Mouse (Mus musculus) fat pad, adult 2 months (tissue): ENCODE data around the gene Slc24a3.

Experiments used
- DNase-seq: peaks from one replicate; pipeline ENCODE4 v3.0.0-alpha.2; 2011; ENCODE audit warnings: low read depth, low spot score; ENCODE audit errors: extremely low read depth

Gene Slc24a3

DNA sequence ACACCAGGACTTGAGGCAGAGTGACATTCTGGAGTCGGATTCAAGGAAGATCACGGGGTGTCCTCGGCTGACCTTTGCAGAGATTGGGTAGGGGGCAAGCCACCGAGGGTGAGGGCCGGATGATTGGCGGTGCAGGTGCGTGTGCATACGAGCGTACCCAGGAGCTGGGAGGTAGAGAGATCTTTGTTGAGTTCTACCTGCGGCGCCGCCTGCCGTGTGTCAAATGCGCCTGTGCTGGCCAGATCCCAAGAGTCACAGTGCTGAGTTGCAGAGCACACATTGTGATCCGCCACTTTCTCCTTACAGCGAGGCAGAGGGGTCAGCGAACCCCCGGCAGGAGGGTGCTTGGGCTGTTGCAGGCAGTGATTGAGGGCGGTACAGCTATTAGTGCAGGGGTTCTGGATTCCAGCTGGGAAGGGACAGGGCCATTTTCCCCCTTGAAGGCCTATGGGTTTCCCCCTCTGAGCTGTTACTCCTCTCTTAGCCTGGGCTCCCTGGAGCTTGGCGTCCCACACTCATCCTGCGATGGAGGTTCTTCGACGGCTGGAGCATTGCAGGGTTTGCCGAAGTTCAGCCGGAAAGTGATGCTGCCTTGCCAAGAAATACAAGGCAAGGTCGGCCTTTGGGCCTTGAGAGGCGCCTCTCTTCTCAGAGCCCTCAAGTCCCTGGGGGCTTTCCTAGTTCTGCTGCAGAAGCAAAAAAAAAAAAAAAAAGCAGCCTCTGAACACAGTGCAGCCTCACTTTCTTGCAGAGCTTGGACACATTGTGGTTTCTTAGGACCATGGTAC lies 508.4 kb downstream of the Slc24a3 start:
- no peak for DNase-seq

DNA sequence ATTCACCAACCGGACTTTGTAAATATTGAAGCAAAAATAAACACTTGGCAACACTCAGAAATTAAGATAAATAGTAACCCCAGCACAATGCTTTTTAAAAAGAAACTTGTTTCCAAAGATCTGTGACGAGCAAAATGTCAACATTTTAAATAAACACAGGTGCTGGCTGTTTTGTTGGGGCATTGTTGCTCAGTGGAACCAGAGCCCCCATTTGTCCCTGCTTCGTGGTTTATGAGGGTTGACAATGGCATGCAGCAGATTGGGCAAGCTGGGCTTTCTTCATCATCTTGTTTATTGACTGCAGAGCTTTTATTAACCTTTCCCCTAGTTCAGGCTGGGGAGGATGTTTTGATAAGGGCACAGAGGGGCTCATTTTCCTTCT lies 509.0 kb downstream of the Slc24a3 start:
- DNase-seq = no peak

DNA sequence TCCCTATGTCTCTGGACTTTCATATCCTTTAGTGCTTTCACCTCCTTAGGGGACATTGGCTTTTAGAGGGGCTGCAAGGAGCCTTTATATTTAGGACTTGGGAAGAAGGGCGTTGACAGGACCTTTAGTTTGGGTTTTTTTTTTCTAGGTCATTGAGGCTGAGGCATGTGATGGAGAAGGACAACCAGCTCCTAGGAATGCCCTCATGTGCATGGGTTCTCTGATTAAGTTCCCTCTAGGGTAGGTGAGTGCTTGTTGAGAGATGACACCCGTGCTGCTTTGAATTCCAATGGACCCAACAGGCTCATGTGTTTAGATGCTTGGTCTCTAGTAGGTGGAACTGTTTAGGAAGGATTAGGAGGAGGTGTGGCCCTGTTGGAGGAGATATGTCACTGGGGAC lies 509.4 kb downstream of the Slc24a3 start:
- no peak for DNase-seq

DNA sequence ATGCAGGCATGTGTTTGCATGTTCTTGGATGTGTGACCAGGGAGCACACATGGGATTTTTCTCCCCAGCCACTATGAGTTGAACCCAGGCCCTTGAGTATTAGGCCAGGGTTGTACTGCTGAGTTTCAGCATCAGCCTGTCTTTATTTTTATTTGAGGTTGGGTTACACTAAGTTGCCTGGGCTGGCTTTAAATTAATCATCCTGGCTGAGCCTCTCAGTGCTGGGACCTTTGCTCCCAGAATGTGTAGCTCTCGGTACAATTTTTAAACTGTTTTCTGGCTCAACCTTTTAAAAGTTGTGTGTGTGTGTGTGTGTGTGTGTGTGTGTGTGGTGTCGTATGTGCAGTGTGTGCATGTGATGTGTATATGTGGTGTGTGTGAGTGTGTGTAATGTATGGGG lies 512.6 kb downstream of the Slc24a3 start:
- DNase-seq = no peak

DNA sequence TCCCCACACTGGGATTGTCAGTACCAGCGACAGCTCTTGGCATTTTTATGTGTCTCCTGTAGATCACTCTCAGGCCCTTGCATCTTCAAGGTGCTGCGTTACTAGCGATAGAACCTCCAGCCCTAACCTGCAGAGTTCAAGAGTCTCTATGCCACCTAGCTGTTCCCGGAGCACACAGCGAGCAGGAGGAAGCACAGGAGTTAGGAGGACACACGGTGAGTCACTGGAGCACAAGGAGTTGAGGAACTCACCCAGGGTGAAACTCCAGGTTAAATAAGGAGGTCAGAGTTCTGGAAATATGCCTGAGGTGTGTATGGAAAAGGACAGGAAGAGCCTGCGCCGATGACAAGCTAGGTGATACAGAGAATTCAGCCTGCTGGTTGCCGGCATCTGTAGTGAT lies 513.2 kb downstream of the Slc24a3 start:
- DNase-seq = no peak

DNA sequence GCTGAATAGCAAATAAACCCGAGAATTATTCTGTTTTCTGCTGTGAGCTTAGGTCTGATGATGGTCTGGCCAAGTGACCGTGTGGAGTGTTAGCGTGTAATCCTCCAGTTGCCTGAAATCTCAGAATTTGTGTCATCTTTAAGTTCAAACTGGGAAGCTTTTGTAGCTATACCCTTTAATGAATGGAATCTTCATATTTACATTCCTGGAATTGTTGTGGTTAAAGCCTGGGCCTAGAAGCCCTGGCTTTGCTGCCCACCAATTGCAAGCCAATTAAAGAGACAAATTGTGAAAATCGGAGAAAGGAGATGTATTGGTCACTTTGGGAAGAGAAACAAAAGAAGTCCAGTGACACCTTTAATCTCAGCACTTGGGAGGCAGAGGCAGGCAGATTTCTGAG lies 514.1 kb downstream of the Slc24a3 start:
- DNase-seq = no peak

DNA sequence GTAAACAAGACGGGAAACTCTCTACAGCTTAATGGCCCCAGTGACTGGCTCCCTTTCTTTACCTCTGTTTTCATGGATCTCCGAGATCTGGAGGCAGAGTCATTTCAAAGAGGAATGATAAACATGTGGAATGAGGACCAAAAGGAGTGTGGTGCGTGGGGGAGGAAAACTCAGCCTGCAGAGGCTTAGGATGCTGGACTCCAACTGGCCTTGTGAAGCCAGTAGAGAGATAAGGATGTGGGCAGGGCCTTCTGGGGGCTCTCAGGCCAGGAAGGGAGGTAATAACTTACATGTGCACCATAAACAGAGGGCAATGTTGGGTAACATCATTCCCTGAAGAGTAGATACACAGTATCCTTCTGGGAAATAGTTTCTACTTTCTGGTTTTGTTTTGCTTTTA lies 515.4 kb downstream of the Slc24a3 start:
- no peak for DNase-seq

DNA sequence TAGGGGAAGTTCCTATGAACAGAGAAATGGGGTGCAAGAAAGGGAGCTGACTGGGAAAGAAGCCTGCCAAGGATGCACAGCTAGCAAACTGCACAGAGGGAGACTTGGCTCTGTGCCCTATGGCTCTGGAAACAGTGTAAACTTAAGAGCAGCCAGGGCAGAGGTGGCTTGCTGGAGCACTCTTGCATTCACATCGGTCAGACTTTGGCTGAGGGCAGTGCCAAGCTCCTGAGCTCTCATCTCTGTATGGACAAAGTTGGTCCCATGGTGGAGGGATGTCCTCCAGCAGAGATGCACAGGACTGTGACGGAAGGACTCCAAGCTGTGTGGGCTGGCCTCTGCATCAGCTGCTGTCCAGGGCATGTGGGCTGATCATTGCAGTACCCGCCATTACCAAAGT lies 516.0 kb downstream of the Slc24a3 start:
- DNase-seq = no peak

DNA sequence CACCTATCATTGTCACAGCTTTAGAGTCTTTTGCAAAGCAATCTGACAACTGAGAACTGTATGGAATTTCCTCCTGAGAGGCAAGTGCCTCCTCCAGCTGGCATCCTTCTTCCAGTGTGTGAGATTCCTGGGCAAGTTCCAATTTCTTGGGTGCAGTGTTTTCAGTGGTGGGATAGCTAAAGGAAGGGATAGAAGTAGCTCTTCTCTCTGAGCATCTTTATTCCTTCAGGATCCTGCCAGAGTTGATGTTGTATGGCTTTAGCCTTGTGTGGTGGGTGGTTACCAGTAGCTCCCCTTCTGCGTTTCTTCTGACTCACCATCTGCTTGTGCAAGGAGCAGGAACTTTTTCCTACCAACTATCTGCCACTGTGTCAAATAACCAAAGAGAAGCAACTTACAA lies 516.6 kb downstream of the Slc24a3 start:
- no peak for DNase-seq

DNA sequence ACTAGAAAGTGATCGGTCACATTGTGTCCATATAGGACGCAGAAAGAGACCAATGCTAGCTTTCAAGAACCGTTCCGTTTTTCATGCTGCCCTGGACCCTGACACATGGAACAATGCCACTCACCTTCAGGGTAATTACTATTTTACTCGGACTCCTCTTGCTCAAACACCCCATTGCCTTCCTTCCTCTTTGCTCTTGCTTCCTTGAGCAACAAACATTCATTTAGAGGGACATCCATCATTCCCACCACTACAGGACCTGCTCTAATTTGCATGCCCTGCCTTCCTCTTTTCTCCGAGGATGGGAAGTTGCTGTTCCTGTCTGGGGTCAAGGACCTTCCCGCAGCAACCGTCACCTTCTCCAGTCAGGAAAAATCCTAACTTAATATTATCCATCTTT lies 517.3 kb downstream of the Slc24a3 start:
- no peak for DNase-seq

DNA sequence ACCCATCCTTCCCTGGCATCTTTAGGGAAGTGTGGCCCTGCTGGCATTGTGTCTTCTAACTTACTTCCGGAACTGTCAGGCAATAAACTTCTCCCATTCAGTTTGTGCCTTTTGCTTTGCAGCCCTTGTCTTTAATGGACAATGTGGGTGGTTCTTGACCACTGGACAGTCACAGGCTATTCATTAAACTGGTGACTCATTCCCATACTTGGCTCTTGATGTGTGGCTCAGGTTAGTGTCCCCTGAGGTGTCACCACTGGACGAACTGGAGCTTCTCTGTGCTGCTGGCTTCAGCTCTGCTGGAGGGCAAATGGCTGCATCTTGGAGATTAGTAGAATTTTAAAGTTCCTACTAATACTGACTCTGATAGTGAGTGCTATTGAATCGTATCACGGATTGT lies 518.5 kb downstream of the Slc24a3 start:
- no peak for DNase-seq

DNA sequence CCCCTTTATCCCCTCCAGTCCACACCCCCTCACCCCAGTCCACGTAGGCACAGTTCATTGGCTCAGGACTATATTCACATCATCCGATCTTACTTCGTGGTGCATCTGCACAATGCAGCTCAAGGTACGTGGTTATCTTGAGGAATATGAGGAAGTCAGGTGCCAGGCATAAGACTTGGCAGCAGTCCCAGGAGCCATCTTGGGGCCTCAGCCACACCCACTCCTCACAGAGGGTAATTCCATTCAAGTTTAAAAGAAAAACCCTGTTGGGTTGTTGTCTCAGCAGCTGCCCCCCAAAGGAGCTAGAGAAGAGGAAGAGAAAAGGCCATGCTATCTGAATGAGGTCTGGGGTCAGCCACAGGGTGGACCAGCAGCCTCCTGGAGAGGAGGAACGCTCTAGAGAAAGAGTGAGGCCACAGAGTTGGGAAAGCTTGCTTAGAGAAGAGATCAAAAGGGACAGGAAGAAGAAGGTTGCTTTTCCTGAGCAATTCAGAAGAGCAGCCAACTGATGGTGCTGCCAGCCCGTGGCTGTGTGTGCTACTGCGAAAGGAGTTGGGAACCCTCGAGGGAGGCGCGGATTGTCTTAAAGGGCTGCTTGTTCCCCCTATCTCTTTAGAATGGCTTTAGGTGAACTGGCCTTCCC lies 523.9 kb downstream of the Slc24a3 start:
- no peak for DNase-seq
